Mouse (Mus musculus) left cerebral cortex, postnatal 14 days (tissue): ENCODE results near the gene Slc44a4. TPM values are rescaled to one million over a fixed set of nuclear protein-coding genes. Genes with fewer than 3 reads are reported as not detected.
A peak's percentile ranks its signal among the peaks of the same experiment; 100 is the strongest.
"Not testable (repeated sequence)": the region's sequence is repeated elsewhere in the genome, so short reads cannot be mapped to it uniquely, and the experiment has no call there.

Experiments used
- DNase-seq, 2 experiments: peaks; one replicate each; pipeline ENCODE4 v3.0.0; 2021 to 2022; ENCODE audit warnings: low spot score in 2 of 2, mixed read lengths in 1 of 2
- intact Hi-C: fragments of 180-260 bp; cut with DNase I; formaldehyde crosslinking; loops from one replicate; pipeline ENCODE4 v1.15.1; 2025
- total RNA-seq, 2 experiments: library from RNA; stranded (reverse); gene quantifications; 2 replicates each; pipeline ENCODE4 v1.2.3; 2021

The Slc44a4 gene
- total RNA-seq, 2 experiments from 2014 or later: 0.38 to 0.40 TPM

DNA sequence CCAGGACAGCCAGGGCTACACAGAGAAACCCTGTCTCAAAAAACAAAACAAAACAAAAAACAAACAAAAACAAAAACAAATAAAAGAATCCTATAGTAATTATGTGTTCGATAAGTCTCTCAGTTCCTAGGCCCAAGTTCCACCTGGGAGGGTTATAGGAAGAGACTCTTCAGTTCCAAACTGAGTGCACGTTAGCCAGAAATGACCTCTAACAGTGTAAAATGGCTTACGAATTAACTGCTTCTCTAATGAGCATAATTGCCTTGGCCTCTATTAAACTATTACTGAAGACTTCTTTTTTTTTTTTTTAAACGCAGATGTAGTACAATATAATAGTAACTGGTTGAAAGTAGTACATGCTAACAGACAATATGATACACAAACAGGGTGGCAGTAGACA, 39.6 kb downstream of the Slc44a4 start:
- intact Hi-C loops: loop anchor here (2.0 kb wide), 1 partner anchor 29 kb away; no protein-coding TSS in a partner anchor
- no peak for DNase-seq

GRCm38 (mm10) chr17:34954831-34955230, 40.6 kb downstream of the Slc44a4 start:
- intact Hi-C loops: no loop called here
- DNase-seq: no peak

- intact Hi-C loops: no loop called here
- DNase-seq: no peak
Observed at GRCm38 (mm10) chr17:34955884-34956283, 41.6 kb downstream of the Slc44a4 start.

DNA sequence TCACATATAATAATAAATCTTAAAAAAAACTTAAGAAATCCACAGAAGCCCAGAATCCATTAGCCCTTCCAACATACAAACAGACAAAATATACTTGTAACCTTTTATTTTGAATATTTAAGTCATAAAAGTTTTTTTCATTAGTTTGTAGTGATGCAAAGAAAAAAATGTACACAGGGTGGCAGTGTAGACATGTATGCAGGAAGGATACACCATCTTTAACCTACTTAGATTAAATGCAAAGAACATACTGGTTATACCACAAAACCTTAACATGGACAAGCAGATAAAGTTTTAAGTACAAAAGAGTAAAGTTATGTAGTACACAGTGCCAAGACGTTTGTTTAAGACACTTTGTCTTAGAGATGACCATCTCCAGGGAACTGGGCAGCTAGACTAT, 42.1 kb downstream of the Slc44a4 start:
- intact Hi-C loops: no loop called here

GRCm38 (mm10) chr17:34957291-34957690, 43.0 kb downstream of the Slc44a4 start:
- intact Hi-C loops: not testable (repeated sequence)

More for the DNA sequence above, 42.1 kb downstream of the Slc44a4 start:
- no peak for DNase-seq

DNA sequence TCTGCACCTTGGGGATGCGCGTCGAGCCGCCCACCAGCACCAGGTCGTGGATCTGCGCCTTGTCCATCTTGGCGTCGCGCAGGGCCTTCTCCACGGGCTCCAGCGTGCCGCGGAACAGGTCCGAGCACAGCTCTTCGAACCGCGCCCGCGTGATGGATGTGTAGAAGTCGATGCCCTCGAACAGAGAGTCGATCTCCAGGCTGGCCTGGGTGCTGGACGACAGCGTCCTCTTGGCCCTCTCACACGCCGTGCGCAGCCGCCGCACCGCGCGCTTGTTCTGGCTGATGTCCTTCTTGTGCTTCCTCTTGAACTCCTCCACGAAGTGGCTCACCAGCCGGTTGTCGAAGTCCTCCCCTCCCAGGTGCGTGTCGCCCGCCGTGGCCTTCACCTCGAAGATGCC, 43.7 kb downstream of the Slc44a4 start:
- DNase-seq, intact Hi-C loops: not testable (repeated sequence)

More at GRCm38 (mm10) chr17:34957291-34957690, 43.0 kb downstream of the Slc44a4 start:
- not testable (repeated sequence) for DNase-seq

- intact Hi-C loops, DNase-seq: not testable (repeated sequence)
Observed at GRCm38 (mm10) chr17:34958734-34959129, 44.5 kb downstream of the Slc44a4 start.

GRCm38 (mm10) chr17:34959130-34959778, 45.0 kb downstream of the Slc44a4 start, which contains the start of gene Hspa1b:
Hspa1b (minus strand) TSS chr17:34959238.
- DNase-seq: peak; percentile 67 to 79
- intact Hi-C loops: not testable (repeated sequence)

GRCm38 (mm10) chr17:34959881-34960515, 45.7 kb downstream of the Slc44a4 start:
- DNase-seq: no peak
- intact Hi-C loops: no loop called here

GRCm38 (mm10) chr17:34960702-34961493, 46.6 kb downstream of the Slc44a4 start:
- no peak for DNase-seq
- intact Hi-C loops: no loop called here

GRCm38 (mm10) chr17:34962125-34962524, 47.9 kb downstream of the Slc44a4 start:
- no peak for DNase-seq
- intact Hi-C loops: no loop called here

DNA sequence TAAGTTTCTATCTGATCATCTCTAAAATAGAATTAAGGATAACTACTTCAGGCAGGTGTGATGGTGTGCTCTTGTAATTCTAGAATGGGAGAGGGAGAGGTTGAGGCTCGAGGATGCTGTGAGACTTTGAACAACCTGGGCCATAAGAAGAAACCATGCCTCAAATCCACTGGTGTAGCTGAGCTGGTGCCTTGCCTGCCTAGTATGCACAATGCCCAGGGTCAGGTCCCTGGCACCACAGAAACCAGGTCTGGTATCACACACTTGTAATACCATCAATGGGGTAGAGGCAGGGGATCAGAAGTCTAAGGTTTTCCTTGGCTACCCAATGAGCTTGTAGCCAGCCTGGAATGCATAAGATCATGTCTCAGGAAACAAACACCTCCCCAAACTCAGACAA, 48.6 kb downstream of the Slc44a4 start:
- no peak for DNase-seq
- intact Hi-C loops: no loop called here

- DNase-seq: no peak
- intact Hi-C loops: no loop called here
Observed at GRCm38 (mm10) chr17:34964640-34965049, 50.4 kb downstream of the Slc44a4 start.

DNA sequence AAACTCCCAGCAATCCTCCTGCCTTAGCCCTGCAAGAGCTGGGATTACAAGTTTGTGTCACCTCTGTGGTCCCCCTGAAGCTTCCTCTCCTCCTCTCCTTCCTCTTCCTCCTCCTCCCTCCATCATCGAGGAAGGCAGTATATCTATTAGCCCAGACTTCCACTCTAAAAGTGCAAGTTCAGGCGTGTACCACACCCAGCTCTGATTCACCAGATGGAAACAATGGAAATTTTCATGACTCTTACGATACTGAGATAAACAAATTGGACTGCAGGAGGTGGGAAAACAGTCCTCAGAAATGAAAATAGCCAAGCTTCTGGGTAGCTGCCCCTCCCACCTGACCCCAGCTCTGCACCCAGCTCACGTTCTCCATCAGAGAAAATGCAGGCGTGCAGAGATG, 51.4 kb downstream of the Slc44a4 start:
- intact Hi-C loops: no loop called here

DNA sequence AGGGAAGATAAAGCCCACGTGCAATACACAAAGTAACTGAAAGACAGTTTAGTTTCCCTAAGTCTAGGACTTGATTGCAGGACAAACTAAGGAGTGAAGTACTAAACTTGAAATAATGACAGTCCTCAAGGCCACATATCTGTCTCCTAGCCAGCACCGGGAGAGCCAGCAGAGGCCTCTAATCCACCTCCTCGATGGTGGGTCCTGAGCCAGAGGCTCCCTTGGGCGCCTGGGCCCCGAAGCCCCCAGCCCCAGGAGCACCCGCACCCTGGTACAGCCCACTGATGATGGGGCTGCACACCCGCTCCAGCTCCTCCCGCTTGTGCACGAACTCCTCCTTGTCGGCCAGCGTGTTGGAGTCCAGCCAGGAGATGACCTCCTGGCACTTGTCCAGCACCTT, 55.6 kb downstream of the Slc44a4 start, which contains the start of gene Gm20481:
TSS of gene Gm20481 (plus strand) at position 91 of the 400 bp plus-strand sequence.
- DNase-seq, intact Hi-C loops: not testable (repeated sequence)

More for the DNA sequence above, 51.4 kb downstream of the Slc44a4 start:
- no peak for DNase-seq

GRCm38 (mm10) chr17:34970850-34971249, 56.6 kb downstream of the Slc44a4 start:
- intact Hi-C loops, DNase-seq: not testable (repeated sequence)

GRCm38 (mm10) chr17:34971694-34972068, 57.4 kb downstream of the Slc44a4 start:
- intact Hi-C loops, DNase-seq: not testable (repeated sequence)

DNA sequence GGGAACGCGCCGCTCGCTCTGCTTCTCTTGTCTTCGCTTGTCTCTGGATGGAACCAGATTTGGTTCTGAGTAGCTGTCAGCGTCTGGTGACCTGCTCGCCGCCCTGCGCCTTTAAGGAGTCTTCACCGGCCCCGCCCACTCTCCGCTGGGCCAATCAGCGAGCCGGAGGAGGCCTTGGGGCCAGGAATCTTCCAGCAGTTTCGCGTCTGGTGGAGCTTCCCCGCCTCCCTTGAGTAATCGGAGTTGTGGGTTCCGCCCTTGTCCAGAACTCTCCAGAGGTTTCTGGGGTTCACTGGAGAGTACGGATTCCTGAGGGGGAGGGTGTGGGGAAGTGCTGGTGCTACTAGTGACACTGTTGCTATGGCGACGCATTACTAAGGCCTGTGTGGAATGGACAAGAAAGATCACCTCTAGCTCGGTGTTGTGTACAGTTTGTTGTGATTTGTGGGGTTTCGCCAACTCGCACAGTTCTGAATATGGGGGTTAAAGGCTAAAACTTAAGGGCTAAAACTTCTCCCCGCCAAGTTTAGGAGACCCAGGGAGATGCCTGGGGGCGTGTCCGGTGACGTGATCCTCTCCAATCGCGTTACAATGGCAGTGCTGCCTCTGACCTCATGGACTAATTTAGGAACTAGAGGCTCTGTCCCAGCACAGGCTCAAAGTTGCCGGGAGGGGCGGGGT, 57.9 kb downstream of the Slc44a4 start, which contains the start of the genes Hspa1a and Hspa1l:
TSS of gene Hspa1a (minus strand) at position 88 of the 681 bp plus-strand sequence.
TSS of gene Hspa1l (plus strand) at position 635 of the 681 bp plus-strand sequence.
- intact Hi-C loops: not testable (repeated sequence)
- peak; percentile 72 to 79 for DNase-seq
